Mouse (Mus musculus) embryonic facial prominence, embryonic 14.5 days (tissue): ENCODE data around the gene Lamc2. TPM values are rescaled to one million over a fixed set of nuclear protein-coding genes. Genes with fewer than 3 reads are reported as not detected.
A peak's percentile ranks its signal among the peaks of the same experiment; 100 is the strongest.

Experiments
- ATAC-seq: fragments of 200-750 bp; cut with Nextera tagmentation; 2 replicates; pipeline ENCODE4 v1.8.0; 2017; ENCODE audit warnings: low read depth, moderate number of reproducible peaks, moderate TSS enrichment
- DNase-seq: peaks from one replicate; pipeline ENCODE4 v3.0.0-alpha.2; 2015; ENCODE audit warnings: low spot score
- H3K27ac ChIP-seq: fragments of 300-500 bp; sonication (generic); replicated peaks from 2 replicates; pipeline ENCODE4 v1.5.1; 2014; ENCODE audit warnings: low read depth, mild to moderate bottlenecking, low read length, moderate library complexity
- H3K27me3 ChIP-seq: fragments of 300-500 bp; sonication (generic); replicated peaks from 2 replicates; pipeline ENCODE4 v1.6.1; 2014; ENCODE audit warnings: low read length; ENCODE audit not compliant: control insufficient read depth, insufficient read depth
- H3K36me3 ChIP-seq: fragments of 300-500 bp; sonication (generic); 2 replicates; pipeline ENCODE4 v1.6.1; 2014; ENCODE audit warnings: low read length, mixed read lengths; ENCODE audit not compliant: control insufficient read depth, insufficient read depth
- H3K4me1 ChIP-seq: fragments of 300-500 bp; sonication (generic); 2 replicates; pipeline ENCODE4 v1.6.1; 2014; ENCODE audit warnings: antibody characterized with exemption, low read length; ENCODE audit not compliant: control insufficient read depth, insufficient read depth
- H3K4me2 ChIP-seq: fragments of 300-500 bp; sonication (generic); 2 replicates; pipeline ENCODE4 v1.6.1; 2014; ENCODE audit warnings: low read depth, mild to moderate bottlenecking, low read length, moderate library complexity, mixed read lengths
- H3K4me3 ChIP-seq: fragments of 300-500 bp; sonication (generic); 2 replicates; pipeline ENCODE4 v1.5.1; 2014; ENCODE audit warnings: low read depth, mild to moderate bottlenecking, low read length
- H3K9ac ChIP-seq: fragments of 300-500 bp; sonication (generic); 2 replicates; pipeline ENCODE4 v1.6.1; 2014; ENCODE audit warnings: low read depth, mild to moderate bottlenecking, low read length, moderate library complexity, mixed read lengths
- H3K9me3 ChIP-seq: fragments of 300-500 bp; sonication (generic); 2 replicates; pipeline ENCODE4 v1.6.1; 2016; ENCODE audit warnings: low read length; ENCODE audit not compliant: control insufficient read depth
- WGBS: fragments of 180-500 bp; shearing (Covaris S2); extraction: QIAGEN DNeasy Blood & Tissue Kit; methylation state at CpG from one replicate; pipeline ENCODE4 v1.1.7; 2014; 5-methylcytosine and 5-hydroxymethylcytosine counted together
- polyA plus RNA-seq: library from polyadenylated mRNA; unstranded; fragments of >200 nt; fragmentation: Nextera tagmentation; extraction: Ambion mirVana; gene quantifications from 2 replicates; pipeline ENCODE4 v1.2.1, GENCODE M21; 2014

Lamc2 gene
- polyA plus RNA-seq, 1 experiment from 2014 or later, result 12.4 TPM

DNA sequence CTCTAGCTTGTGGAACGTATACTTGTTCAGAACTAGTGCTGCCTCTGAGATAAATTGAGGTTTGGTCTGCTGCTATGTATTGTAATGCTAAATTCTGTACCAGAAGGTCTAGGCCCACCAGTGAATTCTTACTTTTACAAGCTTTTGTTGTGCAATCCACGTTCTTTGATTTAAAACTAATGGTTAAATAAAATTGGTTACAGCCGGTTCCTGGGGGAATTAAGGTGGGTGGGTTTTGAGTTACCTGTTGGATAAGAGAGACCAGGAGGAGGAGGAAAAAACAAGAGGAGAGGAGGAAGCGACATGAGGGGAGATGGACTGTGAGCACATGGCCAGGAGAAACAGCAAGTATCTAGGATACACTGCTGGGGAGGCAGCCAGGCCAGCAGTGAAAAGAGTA lies 30.3 kb upstream of the Lamc2 start:
- H3K36me3 ChIP-seq, result peaks cover 27% of the 10 kb centered on the region
- DNase-seq (no peak), ATAC-seq (no peak)
- no peaks in the 10 kb centered on the region for H3K9me3 ChIP-seq
- no peak overlapping the region for H3K9ac ChIP-seq
- WGBS, result 73% methylated on average over 4 of the region's 4 CpGs
- no peak overlapping the region for H3K4me3 ChIP-seq
- no peak overlapping the region for H3K4me2 ChIP-seq
- no peaks in the 10 kb centered on the region for H3K4me1 ChIP-seq
- no peaks in the 10 kb centered on the region for H3K27me3 ChIP-seq
- no peak overlapping the region for H3K27ac ChIP-seq

GRCm38 (mm10) chr1:153215676-153216075 lies 29.4 kb upstream of the Lamc2 start:
- WGBS, result 75% methylated on average over 5 of the region's 5 CpGs
- Histone ChIP-seq H3K36me3 (peaks cover 19% of the 10 kb centered on the region), H3K9me3 (no peaks in the 10 kb centered on the region), H3K27me3 (no peaks in the 10 kb centered on the region), H3K27ac (no peak overlapping the region), H3K4me2 (no peak overlapping the region), H3K4me3 (no peak overlapping the region), H3K9ac (no peak overlapping the region), H3K4me1 (no peaks in the 10 kb centered on the region)
- no peak for DNase-seq
- ATAC-seq, result no peak

GRCm38 (mm10) chr1:153210992-153211391 lies 24.7 kb upstream of the Lamc2 start:
- no peaks in the 10 kb centered on the region for H3K4me1 ChIP-seq
- H3K9ac ChIP-seq, result no peak overlapping the region
- DNase-seq (no peak), ATAC-seq (0 out of 2 replicates have a peak, but pooled peaks have one; percentile 30)
- H3K4me3 ChIP-seq, result no peak overlapping the region
- H3K27me3 ChIP-seq, result no peaks in the 10 kb centered on the region
- no peaks in the 10 kb centered on the region for H3K36me3 ChIP-seq
- no peaks in the 10 kb centered on the region for H3K9me3 ChIP-seq
- no peak overlapping the region for H3K4me2 ChIP-seq
- no peak overlapping the region for H3K27ac ChIP-seq
- 33% methylated on average over 4 of the region's 4 CpGs for WGBS

DNA sequence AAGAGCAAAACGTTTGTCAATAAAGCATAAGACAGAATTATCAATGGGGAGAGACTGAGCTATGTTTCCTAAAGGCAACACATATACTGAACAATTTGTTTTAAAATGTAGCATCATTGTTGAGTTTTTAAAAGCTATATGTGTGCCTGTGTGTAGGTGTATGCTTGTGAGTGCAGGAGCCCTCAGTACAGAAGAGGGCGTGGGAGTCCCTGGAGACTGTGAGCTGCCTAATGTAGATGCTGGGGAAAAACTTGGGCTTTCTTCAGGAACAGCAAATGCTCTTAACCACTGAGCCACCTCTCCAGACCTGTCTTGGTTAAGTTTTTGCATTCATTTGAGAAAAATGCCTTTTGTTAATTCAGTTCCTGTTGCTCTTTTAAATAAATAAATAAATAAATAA lies 24.0 kb upstream of the Lamc2 start:
- H3K9ac ChIP-seq, result no peak overlapping the region
- no peak for ATAC-seq
- H3K36me3 ChIP-seq, result no peaks in the 10 kb centered on the region
- no peak overlapping the region for H3K27ac ChIP-seq
- no peaks in the 10 kb centered on the region for H3K4me1 ChIP-seq
- H3K4me2 ChIP-seq, result no peak overlapping the region
- no peak for DNase-seq
- no peak overlapping the region for H3K4me3 ChIP-seq
- no peaks in the 10 kb centered on the region for H3K9me3 ChIP-seq
- WGBS, result 83% methylated on average over 2 of the region's 2 CpGs
- no peaks in the 10 kb centered on the region for H3K27me3 ChIP-seq

GRCm38 (mm10) chr1:153202195-153202594 lies 15.9 kb upstream of the Lamc2 start:
- 58% methylated on average over 8 of the region's 8 CpGs for WGBS
- Histone ChIP-seq H3K9me3 (no peaks in the 10 kb centered on the region), H3K36me3 (no peaks in the 10 kb centered on the region), H3K4me3 (no peak overlapping the region), H3K9ac (no peak overlapping the region), H3K27ac (no peak overlapping the region), H3K27me3 (no peaks in the 10 kb centered on the region), H3K4me2 (no peak overlapping the region), H3K4me1 (peaks cover 6% of the 10 kb centered on the region; the same call in 1 of the 2 replicates)
- ATAC-seq, result no peak
- no peak for DNase-seq

DNA sequence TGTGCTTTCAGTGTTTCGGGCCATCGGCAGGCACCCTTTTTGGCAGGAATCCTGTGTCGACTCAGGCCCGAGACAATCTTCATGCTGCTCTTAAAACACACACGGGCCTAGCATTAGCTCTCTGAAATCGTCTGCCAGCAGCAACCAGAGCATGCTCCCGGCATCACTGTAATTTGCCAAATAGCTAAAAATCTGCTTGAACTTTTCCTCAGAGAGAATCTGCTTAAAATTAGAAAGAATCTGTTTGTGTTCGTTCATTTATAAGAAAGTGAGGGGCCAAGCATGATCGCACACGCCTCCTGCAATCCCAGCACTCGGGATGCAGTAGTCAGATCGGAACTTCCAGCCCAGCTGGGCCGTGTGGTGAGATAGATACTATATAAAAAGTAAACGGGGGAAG lies 15.2 kb upstream of the Lamc2 start:
- DNase-seq (no peak), ATAC-seq (no peak)
- Histone ChIP-seq H3K4me1 (peaks cover 6% of the 10 kb centered on the region; the same call in 1 of the 2 replicates), H3K9me3 (no peaks in the 10 kb centered on the region), H3K27me3 (no peaks in the 10 kb centered on the region), H3K36me3 (no peaks in the 10 kb centered on the region), H3K4me3 (no peak overlapping the region), H3K27ac (peak overlapping the region; percentile 49; the same call in 1 of the 2 replicates), H3K9ac (no peak overlapping the region), H3K4me2 (no peak overlapping the region)
- 31% methylated on average over 14 of the region's 14 CpGs for WGBS

DNA sequence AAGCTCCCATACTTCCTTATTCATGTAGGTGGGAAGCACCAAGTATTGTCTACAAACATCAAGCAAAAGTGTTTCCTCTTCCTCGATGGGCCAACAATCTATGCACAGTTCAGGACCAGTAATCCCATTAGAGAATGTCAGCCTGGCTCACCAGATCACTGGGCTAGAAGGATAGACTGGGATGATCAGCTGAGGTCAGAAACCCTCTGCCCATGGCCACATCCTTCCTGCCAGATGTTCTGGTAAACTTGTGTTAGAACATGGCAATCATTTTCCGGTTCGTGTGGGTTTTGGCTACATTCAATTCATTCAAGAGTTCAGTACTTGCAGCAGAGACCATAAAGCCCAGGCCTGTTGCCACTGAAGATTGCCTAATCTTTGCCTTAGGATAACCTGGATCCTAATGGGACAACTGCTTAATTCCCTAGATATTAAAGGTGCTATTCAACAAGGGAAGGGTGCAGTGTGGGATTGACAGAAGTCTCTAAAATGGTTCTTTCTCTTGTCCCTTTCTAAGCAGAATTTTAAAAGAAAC lies 11.1 kb upstream of the Lamc2 start:
- no peaks in the 10 kb centered on the region for H3K36me3 ChIP-seq
- H3K27me3 ChIP-seq, result no peaks in the 10 kb centered on the region
- ATAC-seq (no peak), DNase-seq (no peak)
- H3K9ac ChIP-seq, result no peak overlapping the region
- no peak overlapping the region for H3K27ac ChIP-seq
- no peak overlapping the region for H3K4me3 ChIP-seq
- H3K9me3 ChIP-seq, result no peaks in the 10 kb centered on the region
- no peak overlapping the region for H3K4me2 ChIP-seq
- peaks cover 7% of the 10 kb centered on the region; the same call in 1 of the 2 replicates for H3K4me1 ChIP-seq
- 71% methylated on average over 3 of the region's 3 CpGs for WGBS

DNA sequence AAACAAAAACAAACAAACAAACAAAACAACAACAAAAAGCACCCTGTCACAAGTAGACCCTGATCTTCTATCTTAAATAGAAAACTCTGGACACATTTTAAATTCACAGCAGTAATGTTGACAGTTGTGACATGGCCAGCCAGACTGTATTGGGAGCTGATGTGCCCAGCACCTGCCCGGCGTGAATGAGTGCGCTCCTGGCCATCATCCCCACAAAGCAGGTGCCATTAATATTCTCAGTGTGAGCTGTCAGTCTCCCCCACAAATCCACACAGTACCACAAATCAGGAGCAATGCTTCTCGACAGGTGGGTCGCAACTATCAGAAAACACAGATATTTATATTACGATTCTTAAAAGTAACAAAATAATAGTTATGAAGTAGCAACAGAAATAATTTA lies 6.7 kb upstream of the Lamc2 start:
- Histone ChIP-seq H3K4me1 (peaks cover 15% of the 10 kb centered on the region; the same call in 1 of the 2 replicates), H3K9me3 (no peaks in the 10 kb centered on the region), H3K9ac (no peak overlapping the region), H3K4me2 (no peak overlapping the region), H3K27me3 (no peaks in the 10 kb centered on the region), H3K4me3 (no peak overlapping the region), H3K27ac (no peak overlapping the region), H3K36me3 (no peaks in the 10 kb centered on the region)
- DNase-seq, result no peak
- 85% methylated on average over 6 of the region's 6 CpGs for WGBS
- ATAC-seq, result no peak

- Histone ChIP-seq H3K4me3 (no peak overlapping the region), H3K4me2 (0 out of 2 replicates have a peak overlapping the region, but pooled peaks have one; percentile 20), H3K4me1 (peaks cover 15% of the 10 kb centered on the region; the same call in 1 of the 2 replicates), H3K36me3 (no peaks in the 10 kb centered on the region), H3K9me3 (no peaks in the 10 kb centered on the region), H3K9ac (no peak overlapping the region), H3K27me3 (0 out of 2 replicates have a peak, but pooled peaks cover under 1% of the 10 kb centered on the region), H3K27ac (peak overlapping the region; percentile 63)
- ATAC-seq, result no peak
- 75% methylated on average over 4 of the region's 4 CpGs for WGBS
- no peak for DNase-seq
Observed at GRCm38 (mm10) chr1:153192379-153192778, 6.1 kb upstream of the Lamc2 start.
